Mouse (Mus musculus) ovary, adult 10 weeks (tissue): ENCODE results near the gene Smad6. TPM values are rescaled to one million over a fixed set of nuclear protein-coding genes. Genes with fewer than 3 reads are reported as not detected.

Experiments
- polyA plus RNA-seq: library from polyadenylated mRNA; stranded (reverse); fragments of 350-450 nt; fragmentation: Illumina TruSeq; extraction: RNeasy Lipid Tissue Mini Kit (QIAGEN cat#74804); gene quantifications from one replicate; pipeline ENCODE4 v1.2.3, GENCODE M21; 2014

The Smad6 gene
- polyA plus RNA-seq: 5.3 TPM

GRCm38 (mm10) chr9:64021853-64022561 lies at the start of gene Smad6:
Gene Smad6, minus strand, starts transcription at chr9:64022059.

Other genes starting within 250 kb of the Smad6 start
- gene Lctl, start 95.1 kb upstream of the Smad6 start, polyA plus RNA-seq: not detected
- 22.9 TPM for gene Zwilch, start 151.0 kb upstream of the Smad6 start, polyA plus RNA-seq
- gene Rpl4, start 151.3 kb upstream of the Smad6 start, polyA plus RNA-seq: 844 TPM
- 65.5 TPM for gene Snapc5, start 157.2 kb upstream of the Smad6 start, polyA plus RNA-seq
- gene Uchl4, start 213.1 kb upstream of the Smad6 start, polyA plus RNA-seq: 0.43 TPM
- 62.7 TPM for gene Map2k1, start 231.6 kb upstream of the Smad6 start, polyA plus RNA-seq